Mouse (Mus musculus): ENCODE results near the gene Pold1. TPM values are rescaled to one million over a fixed set of nuclear protein-coding genes. Genes with fewer than 3 reads are reported as not detected.

Pold1 gene
- polyA plus RNA-seq, 1 experiment from 2014 or later, result 58.5 TPM

DNA sequence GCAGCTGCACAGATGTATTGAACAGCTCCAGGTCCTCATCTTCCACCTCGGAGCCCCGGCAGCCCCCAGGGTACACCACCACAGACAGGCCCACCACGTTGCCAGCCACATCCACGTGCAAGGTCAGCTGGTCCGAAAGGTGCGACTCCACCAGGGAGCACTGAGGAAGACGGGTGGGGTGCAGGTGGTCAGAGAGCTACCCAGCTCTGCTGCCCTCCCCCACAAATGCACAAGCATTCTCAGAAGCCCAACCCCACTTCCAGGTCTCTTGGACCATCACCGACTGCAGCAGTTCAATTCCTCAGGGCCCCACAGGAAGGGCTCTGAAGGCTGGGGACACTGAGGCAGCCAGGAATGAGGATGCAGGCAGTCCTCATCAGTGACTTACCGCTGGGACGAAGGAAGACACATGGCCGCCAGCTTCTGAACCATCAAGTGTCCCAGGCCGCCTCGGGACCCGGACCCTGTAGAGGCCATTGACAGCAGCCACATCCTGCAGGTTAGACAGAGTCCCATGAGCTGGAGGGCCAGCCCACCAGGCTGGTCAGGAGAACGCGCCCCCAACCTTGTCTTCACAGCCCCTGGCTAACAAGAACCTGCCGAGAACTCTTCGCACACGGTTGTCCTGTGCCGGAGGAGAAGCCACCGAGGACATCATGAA, 56.4 kb downstream of the Pold1 start:
- Histone ChIP-seq H3K27me3 (ENCODE audit: control insufficient read depth, insufficient read depth, low read length) (no peaks in the 10 kb centered on the region), H3K9ac (ENCODE audit: low read length) (no peak overlapping the region), H3K4me1 (ENCODE audit: control insufficient read depth, insufficient read depth, low read length) (peaks cover 10% of the 10 kb centered on the region), H3K9me3 (ENCODE audit: control insufficient read depth, low read length) (no peaks in the 10 kb centered on the region), H3K27ac (ENCODE audit: low read depth, low read length) (no peak overlapping the region), H3K4me3 (ENCODE audit: low read depth, low read length) (no peak overlapping the region), H3K36me3 (ENCODE audit: control insufficient read depth, insufficient read depth, low read length) (peaks cover 22% of the 10 kb centered on the region), H3K4me2 (no peak overlapping the region)
- 93% methylated on average over 21 of the region's 21 CpGs for WGBS
- DNase-seq (ENCODE audit: low spot score, missing footprints) (peak; percentile 68), ATAC-seq (ENCODE audit: low FRiP score) (no peak)

DNA sequence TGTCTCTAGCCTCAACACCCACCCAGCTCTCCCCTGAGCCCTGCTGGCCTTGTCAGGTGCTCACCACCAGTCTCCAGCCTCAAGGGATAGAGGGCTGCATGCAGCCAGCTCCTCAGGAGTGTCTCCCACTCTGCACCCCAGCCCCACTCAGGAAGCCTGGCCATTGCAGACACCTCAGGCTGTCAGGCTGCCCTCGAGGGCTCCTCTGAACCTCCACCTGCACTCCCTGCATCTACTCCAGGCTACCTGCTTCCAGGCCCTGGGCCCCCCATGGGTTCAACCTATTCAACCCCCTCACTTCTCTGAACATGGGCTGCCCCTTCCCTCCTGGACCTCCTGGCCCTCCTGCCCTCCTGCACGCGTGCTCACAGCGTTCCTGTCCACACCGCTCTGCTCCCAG, 57.3 kb downstream of the Pold1 start:
- peaks cover 22% of the 10 kb centered on the region for H3K36me3 ChIP-seq (ENCODE audit: control insufficient read depth, insufficient read depth, low read length)
- H3K4me1 ChIP-seq (ENCODE audit: control insufficient read depth, insufficient read depth, low read length), result peaks cover 10% of the 10 kb centered on the region
- no peak overlapping the region for H3K27ac ChIP-seq (ENCODE audit: low read depth, low read length)
- H3K9ac ChIP-seq (ENCODE audit: low read length), result no peak overlapping the region
- no peak overlapping the region for H3K4me2 ChIP-seq
- WGBS, result 94% methylated on average over 5 of the region's 5 CpGs
- ATAC-seq (ENCODE audit: low FRiP score) (no peak), DNase-seq (ENCODE audit: low spot score, missing footprints) (peak; percentile 19)
- no peak overlapping the region for H3K4me3 ChIP-seq (ENCODE audit: low read depth, low read length)
- H3K27me3 ChIP-seq (ENCODE audit: control insufficient read depth, insufficient read depth, low read length), result no peaks in the 10 kb centered on the region
- H3K9me3 ChIP-seq (ENCODE audit: control insufficient read depth, low read length), result no peaks in the 10 kb centered on the region

DNA sequence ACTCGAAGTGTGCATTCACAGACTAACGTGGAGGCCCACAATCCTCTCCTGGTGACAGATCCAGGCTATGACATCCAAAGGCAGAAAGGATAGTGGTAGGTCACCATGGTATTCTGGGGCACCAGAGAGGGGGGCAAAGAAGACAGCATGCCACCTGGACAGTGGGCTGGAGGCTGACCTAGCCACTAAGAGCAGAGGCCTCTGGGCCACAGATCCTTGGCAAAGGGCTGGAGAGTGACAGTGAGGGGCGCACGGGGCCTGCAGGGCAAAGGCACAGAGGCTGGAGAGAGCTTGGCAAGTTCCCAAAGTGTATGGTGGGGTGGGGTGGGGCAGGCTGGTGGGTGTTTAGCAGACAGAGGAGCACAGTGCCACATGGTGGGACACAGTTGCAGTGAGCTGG, 58.4 kb downstream of the Pold1 start:
- H3K4me3 ChIP-seq (ENCODE audit: low read depth, low read length), result no peak overlapping the region
- 88% methylated on average over 4 of the region's 4 CpGs for WGBS
- H3K36me3 ChIP-seq (ENCODE audit: control insufficient read depth, insufficient read depth, low read length), result peaks cover 22% of the 10 kb centered on the region
- H3K4me2 ChIP-seq, result no peak overlapping the region
- no peak overlapping the region for H3K27ac ChIP-seq (ENCODE audit: low read depth, low read length)
- H3K9ac ChIP-seq (ENCODE audit: low read length), result no peak overlapping the region
- ATAC-seq (ENCODE audit: low FRiP score) (no peak), DNase-seq (ENCODE audit: low spot score, missing footprints) (peak; percentile 33)
- H3K9me3 ChIP-seq (ENCODE audit: control insufficient read depth, low read length), result no peaks in the 10 kb centered on the region
- peaks cover 5% of the 10 kb centered on the region for H3K4me1 ChIP-seq (ENCODE audit: control insufficient read depth, insufficient read depth, low read length)
- H3K27me3 ChIP-seq (ENCODE audit: control insufficient read depth, insufficient read depth, low read length), result no peaks in the 10 kb centered on the region

DNA sequence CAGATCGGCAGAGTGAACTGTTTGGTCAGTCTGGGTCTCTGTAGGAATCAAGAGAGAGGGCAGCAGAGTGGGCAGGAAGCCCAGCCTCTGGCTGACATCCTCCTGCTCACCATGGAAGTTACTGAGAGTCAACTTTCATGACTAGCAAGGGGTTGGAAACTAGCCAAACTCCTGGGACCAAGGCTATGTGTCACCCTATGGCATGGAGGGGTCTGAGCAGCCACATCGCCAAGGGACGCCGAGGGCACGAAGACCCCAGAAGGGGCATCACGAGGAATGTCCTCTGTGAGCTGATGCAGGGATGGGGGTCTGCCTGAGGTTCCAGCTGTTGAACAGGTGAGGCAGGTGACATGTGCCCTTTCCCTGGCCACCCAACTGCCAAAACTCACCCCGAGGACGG, 60.1 kb downstream of the Pold1 start:
- Histone ChIP-seq H3K9ac (ENCODE audit: low read length) (no peak overlapping the region), H3K27ac (ENCODE audit: low read depth, low read length) (no peak overlapping the region), H3K27me3 (ENCODE audit: control insufficient read depth, insufficient read depth, low read length) (no peaks in the 10 kb centered on the region), H3K4me2 (no peak overlapping the region), H3K9me3 (ENCODE audit: control insufficient read depth, low read length) (no peaks in the 10 kb centered on the region), H3K36me3 (ENCODE audit: control insufficient read depth, insufficient read depth, low read length) (peaks cover 22% of the 10 kb centered on the region), H3K4me1 (ENCODE audit: control insufficient read depth, insufficient read depth, low read length) (no peaks in the 10 kb centered on the region), H3K4me3 (ENCODE audit: low read depth, low read length) (no peak overlapping the region)
- DNase-seq (ENCODE audit: low spot score, missing footprints), result peak; percentile 56
- no peak for ATAC-seq (ENCODE audit: low FRiP score)
- WGBS, result 100% methylated on average over 8 of the region's 8 CpGs

DNA sequence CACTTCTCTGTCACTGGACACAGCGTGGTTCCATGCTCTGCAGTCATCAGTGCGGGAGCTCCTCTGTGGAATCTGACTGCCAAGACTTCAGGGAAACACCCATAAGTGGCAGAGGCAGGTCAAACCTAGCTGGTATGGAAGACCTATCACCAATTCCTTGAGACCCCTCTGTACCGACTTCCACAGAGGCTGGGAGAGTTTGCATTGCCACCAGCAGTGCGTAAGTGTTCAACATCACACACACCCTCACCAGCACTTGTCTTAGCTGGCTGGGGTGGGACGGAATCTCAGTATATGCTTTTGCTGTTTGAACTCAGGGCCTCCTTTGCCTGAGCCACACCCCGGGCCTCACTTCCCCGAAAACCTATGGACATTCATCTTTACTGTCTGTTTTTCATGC, 60.7 kb downstream of the Pold1 start:
- WGBS, result 88% methylated on average over 7 of the region's 7 CpGs
- Histone ChIP-seq H3K27ac (ENCODE audit: low read depth, low read length) (no peak overlapping the region), H3K4me3 (ENCODE audit: low read depth, low read length) (no peak overlapping the region), H3K27me3 (ENCODE audit: control insufficient read depth, insufficient read depth, low read length) (no peaks in the 10 kb centered on the region; the same call in 1 of the 2 replicates), H3K36me3 (ENCODE audit: control insufficient read depth, insufficient read depth, low read length) (peaks cover 22% of the 10 kb centered on the region), H3K9me3 (ENCODE audit: control insufficient read depth, low read length) (no peaks in the 10 kb centered on the region), H3K9ac (ENCODE audit: low read length) (no peak overlapping the region), H3K4me2 (no peak overlapping the region), H3K4me1 (ENCODE audit: control insufficient read depth, insufficient read depth, low read length) (no peaks in the 10 kb centered on the region)
- no peak for ATAC-seq (ENCODE audit: low FRiP score)
- DNase-seq (ENCODE audit: low spot score, missing footprints), result peak; percentile 78

DNA sequence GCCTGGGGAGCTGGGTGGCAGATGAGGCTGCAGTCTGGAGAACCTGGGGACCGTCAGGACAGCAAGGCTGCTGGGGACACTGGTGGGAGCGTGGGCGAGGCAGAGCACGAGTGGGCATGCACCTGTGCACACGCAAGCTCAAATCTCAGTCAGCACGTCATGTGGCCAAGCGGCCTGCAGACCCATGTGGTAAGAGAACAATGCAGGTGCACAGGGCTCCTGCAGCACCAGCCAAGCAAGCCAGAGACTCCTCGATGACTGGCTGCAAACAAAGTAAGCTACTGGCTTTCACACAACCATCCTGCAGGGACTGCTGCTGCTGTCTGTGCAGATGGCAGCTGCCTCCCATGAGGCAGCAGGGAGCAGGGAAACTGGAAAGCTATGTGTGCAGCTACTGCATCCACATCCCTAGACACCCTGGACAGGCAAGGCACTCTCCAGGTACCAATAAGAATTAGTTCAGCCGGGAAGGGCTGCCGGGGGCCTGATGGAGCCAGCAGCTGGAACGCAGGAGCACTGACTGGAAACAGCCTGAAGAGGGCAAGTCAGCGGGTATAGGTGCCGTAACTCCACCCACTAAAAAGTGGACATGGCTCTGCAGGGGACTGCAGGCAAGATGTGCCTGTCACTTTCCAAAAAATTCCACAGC, 61.6 kb downstream of the Pold1 start:
- H3K4me3 ChIP-seq (ENCODE audit: low read depth, low read length), result no peak overlapping the region
- no peaks in the 10 kb centered on the region for H3K4me1 ChIP-seq (ENCODE audit: control insufficient read depth, insufficient read depth, low read length)
- H3K27me3 ChIP-seq (ENCODE audit: control insufficient read depth, insufficient read depth, low read length), result peaks cover 2% of the 10 kb centered on the region; the same call in 1 of the 2 replicates
- H3K4me2 ChIP-seq, result no peak overlapping the region
- 67% methylated on average over 13 of the region's 13 CpGs for WGBS
- H3K27ac ChIP-seq (ENCODE audit: low read depth, low read length), result no peak overlapping the region
- no peaks in the 10 kb centered on the region for H3K9me3 ChIP-seq (ENCODE audit: control insufficient read depth, low read length)
- H3K9ac ChIP-seq (ENCODE audit: low read length), result no peak overlapping the region
- no peak for ATAC-seq (ENCODE audit: low FRiP score)
- DNase-seq (ENCODE audit: low spot score, missing footprints), result peak; percentile 76
- H3K36me3 ChIP-seq (ENCODE audit: control insufficient read depth, insufficient read depth, low read length), result peaks cover 19% of the 10 kb centered on the region

DNA sequence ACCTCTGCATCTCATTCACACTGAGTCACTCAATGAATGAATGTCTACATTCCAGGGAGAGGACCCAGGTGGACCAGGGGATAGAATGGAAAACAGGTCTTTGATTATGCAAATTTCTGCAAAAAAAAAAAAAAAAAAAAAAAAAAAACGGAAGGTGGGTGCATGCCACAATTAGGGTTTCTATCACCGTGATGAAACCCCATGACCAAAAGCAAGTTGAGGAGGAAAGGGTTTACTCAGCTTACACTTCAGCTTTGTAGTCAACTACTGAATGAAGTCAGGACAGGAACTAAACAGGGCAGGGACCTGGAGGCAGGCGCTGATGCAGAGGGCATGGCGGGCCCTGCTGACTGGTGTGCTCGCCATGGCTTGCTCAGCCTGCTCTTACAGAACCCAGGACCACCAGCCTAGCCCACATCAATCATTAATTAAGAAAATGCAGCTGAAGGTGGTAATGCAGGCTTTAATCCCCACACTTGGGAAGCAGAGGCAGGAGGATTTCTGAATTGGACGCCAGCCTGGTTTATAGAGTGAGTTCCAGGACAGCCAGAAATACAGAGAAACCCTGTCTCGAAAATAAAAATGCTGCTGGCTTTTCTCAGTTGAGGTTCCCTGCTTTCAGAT, 63.0 kb downstream of the Pold1 start:
- Histone ChIP-seq H3K4me2 (no peak overlapping the region), H3K4me3 (ENCODE audit: low read depth, low read length) (no peak overlapping the region), H3K4me1 (ENCODE audit: control insufficient read depth, insufficient read depth, low read length) (no peaks in the 10 kb centered on the region), H3K27ac (ENCODE audit: low read depth, low read length) (no peak overlapping the region), H3K9me3 (ENCODE audit: control insufficient read depth, low read length) (no peaks in the 10 kb centered on the region), H3K27me3 (ENCODE audit: control insufficient read depth, insufficient read depth, low read length) (peaks cover 4% of the 10 kb centered on the region; the same call in 1 of the 2 replicates), H3K9ac (ENCODE audit: low read length) (no peak overlapping the region), H3K36me3 (ENCODE audit: control insufficient read depth, insufficient read depth, low read length) (peaks cover 8% of the 10 kb centered on the region; the same call in 1 of the 2 replicates)
- 71% methylated on average over 7 of the region's 7 CpGs for WGBS
- no peak for ATAC-seq (ENCODE audit: low FRiP score)
- DNase-seq (ENCODE audit: low spot score, missing footprints), result peak; percentile 64

DNA sequence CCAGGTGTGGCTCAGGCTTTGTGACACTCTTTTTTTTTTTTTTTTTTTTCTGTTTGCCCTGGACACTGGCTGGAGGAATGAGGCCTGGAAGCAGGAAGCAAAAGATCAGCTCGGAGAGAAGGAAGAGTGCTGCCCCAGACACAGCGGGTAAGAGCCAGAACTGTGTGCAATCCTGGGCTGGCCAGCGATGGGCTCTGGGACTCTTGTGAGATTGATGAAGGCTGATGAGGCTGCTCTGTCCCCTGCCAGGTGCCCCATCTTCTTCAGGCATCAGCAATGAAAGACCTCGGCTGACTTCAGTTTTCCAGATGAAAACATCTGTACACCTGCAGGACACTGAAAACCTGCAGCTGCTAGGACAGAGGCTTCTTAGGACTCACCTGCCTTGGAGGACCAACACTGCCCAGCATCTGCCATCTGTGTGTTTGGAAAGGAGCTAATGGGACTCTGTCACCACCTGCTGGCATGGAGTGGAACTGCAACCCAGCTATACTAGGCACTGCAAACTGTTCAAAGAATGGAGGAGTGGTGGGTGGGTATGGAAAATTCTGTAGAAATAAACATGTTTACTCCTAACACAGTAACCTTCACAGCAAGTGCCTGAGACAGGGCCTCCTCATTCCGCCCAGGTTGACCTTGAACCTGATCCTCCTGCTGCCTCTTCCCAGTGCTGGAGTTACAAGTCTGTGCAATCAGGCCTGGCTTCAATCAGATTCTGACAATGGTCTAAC, 63.6 kb downstream of the Pold1 start:
- peak; percentile 81 for ATAC-seq (ENCODE audit: low FRiP score)
- Histone ChIP-seq H3K9ac (ENCODE audit: low read length) (no peak overlapping the region), H3K4me2 (no peak overlapping the region), H3K4me1 (ENCODE audit: control insufficient read depth, insufficient read depth, low read length) (no peaks in the 10 kb centered on the region), H3K36me3 (ENCODE audit: control insufficient read depth, insufficient read depth, low read length) (0 out of 2 replicates have a peak, but pooled peaks cover 4% of the 10 kb centered on the region), H3K9me3 (ENCODE audit: control insufficient read depth, low read length) (no peaks in the 10 kb centered on the region), H3K4me3 (ENCODE audit: low read depth, low read length) (no peak overlapping the region), H3K27ac (ENCODE audit: low read depth, low read length) (no peak overlapping the region), H3K27me3 (ENCODE audit: control insufficient read depth, insufficient read depth, low read length) (peaks cover 4% of the 10 kb centered on the region; the same call in 1 of the 2 replicates)
- peak; percentile 99 for DNase-seq (ENCODE audit: low spot score, missing footprints)
- 35% methylated on average over 5 of the region's 5 CpGs for WGBS
